Mouse (Mus musculus) effector memory CD4-positive, alpha-beta T cell, adult 5 months (primary cell): ENCODE results near the gene Vim. TPM values are rescaled to one million over a fixed set of nuclear protein-coding genes. Genes with fewer than 3 reads are reported as not detected.

Experiments
- polyA plus RNA-seq: library from polyadenylated mRNA; unstranded; fragments of 100-300 nt; shearing (Covaris generic); gene quantifications from one replicate; pipeline ENCODE4 v1.2.1, GENCODE M21; 2017

Gene Vim
- 175 TPM for polyA plus RNA-seq

GRCm38 (mm10) chr2:13573408-13574065, at the start of gene Vim:
Gene Vim (plus strand): TSS chr2:13573927.

GRCm38 (mm10) chr2:13544193-13544824, 29.4 kb upstream of the Vim start, which contains the start of gene Trdmt1:
Gene Trdmt1 (minus strand): TSS chr2:13544668.

Other genes starting within 250 kb of the Vim start
- gene Cubn, start 82.1 kb upstream of the Vim start, polyA plus RNA-seq: 0.07 TPM
- 10.4 TPM for gene Trdmt1, start 29.3 kb upstream of the Vim start, polyA plus RNA-seq
- 5.3 TPM for gene St8sia6, start 220.1 kb downstream of the Vim start, polyA plus RNA-seq